Mouse (Mus musculus) liver, embryonic 14.5 days (tissue): ENCODE measurements around the gene Cemip2.

Source experiments
- CTCF ChIP-seq: IDR thresholded peaks from 2 replicates; pipeline ENCODE4 v1.5.1; 2016; ENCODE audit warnings: antibody characterized with exemption, low read depth, control low read depth
- EP300 ChIP-seq: IDR thresholded peaks from 2 replicates; pipeline ENCODE4 v1.6.1; 2016; ENCODE audit warnings: antibody characterized with exemption, low read depth

DNA sequence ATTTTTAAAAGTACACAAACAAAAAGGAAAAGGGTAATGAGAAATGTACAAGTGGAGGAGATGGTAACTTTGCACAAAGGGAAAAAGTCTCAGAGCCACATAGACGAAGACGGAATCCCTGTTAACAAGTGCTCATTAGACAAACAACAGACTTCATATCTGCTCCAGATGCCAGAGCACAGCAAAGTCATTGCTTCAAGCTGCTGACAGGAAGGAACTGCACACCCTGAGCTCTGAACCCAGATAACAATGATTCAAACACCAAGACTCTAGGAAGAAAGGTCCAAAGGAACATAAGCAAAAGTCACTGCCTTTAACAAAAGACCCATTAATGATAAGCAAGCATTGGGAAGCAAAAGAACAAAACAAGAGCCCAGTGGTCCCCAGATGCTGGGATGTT, 112.6 kb downstream of the Cemip2 start:
- TF ChIP-seq CTCF = no peak
- TF ChIP-seq EP300 = no peak
